Mouse (Mus musculus) layer of hippocampus, postnatal 10 days (tissue): ENCODE data around the gene Nanos1. TPM values are rescaled to one million over a fixed set of nuclear protein-coding genes. Genes with fewer than 3 reads are reported as not detected.

ENCODE experiments used
- DNase-seq, 2 experiments: peaks; one replicate each; pipeline ENCODE4 v3.0.0; 2021; ENCODE audit warnings: low spot score in 2 of 2
- long read RNA-seq: library from polyadenylated mRNA; stranded (forward); transcript quantifications from one replicate; pipeline ENCODE4 v2.0.0, GENCODE M21; 2023
- total RNA-seq, 2 experiments: library from RNA; stranded (reverse); gene quantifications; 2 replicates each; pipeline ENCODE4 v1.2.3; 2021

The Nanos1 gene
- 10 to 100 TPM; 19.6 to 20.9 TPM for total RNA-seq
- long read RNA-seq, transcript Nanos1-201 (1 exons, 3,928 nt), result major isoform, 19 of 19 reads
- long read RNA-seq, partial matches to known transcripts, result 0 of 19 reads
- long read RNA-seq, other reads (novel, unspliced or antisense), result 0 of 19 reads

DNA sequence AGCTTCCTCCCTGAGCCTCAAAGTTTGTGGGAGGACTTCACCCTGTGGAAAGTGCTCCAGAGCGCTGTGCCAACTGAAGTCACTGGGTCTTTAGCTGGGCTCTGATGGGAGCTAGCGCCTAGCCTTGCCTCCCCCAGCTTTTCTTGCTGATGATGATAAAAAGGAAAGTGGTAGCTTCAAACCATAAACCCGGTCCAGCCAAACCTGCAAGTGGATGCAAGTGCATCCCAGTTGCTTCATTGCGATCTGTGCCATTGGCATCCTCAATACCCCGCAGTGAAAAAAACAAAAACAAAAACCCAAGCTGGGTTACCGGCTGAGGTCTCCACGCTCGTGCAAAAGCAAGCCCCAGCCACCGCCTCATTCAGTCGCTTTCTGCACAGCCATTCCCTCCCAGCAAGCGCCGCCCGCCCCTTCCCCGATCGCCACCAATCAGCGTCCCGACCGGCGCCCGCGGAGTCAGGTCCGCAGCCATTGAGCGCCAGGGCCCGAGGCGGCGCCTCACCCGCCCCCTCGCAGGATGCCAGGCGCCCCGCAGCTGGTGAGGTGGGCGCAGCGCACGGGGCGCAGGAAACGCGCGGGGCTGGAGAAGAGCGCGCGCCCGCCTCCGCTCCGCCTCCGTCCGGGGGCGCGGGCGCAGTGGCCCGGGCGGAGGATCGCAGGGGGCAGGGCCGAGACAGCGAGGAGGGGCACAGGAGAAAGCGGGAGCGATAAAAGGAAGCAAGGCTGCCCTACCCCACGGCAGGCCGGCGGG lies at the start of gene Nanos1:
Gene Nanos1 (plus strand): TSS at position 550 of the 754 bp plus-strand sequence.
- peak; percentile 88 to 93 for DNase-seq

GRCm38 (mm10) chr19:60709193-60709900 lies 46.4 kb upstream of the Nanos1 start:
- no peak for DNase-seq

DNA sequence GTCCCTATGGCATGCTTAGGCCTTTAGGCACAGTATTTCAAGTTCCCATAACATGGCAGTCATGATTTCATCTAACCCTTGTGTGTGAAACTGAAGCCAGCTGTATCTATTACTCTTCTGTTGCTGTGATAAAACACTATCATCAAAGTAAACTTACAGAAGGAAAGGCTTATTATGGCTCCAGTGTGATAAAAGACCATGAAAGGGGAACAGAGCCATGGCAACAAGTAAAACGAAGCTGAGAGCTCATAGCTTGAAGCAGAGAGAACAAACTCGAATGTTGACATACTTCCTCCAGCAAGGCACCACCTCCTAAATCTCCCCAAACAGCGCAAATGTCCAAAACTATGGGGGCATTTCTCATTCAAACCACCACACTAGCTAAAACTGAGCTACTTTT lies 45.6 kb upstream of the Nanos1 start:
- DNase-seq, result no peak

GRCm38 (mm10) chr19:60712577-60712976 lies 43.2 kb upstream of the Nanos1 start:
- no peak for DNase-seq

- DNase-seq, result no peak
Measured at GRCm38 (mm10) chr19:60716381-60716780, 39.4 kb upstream of the Nanos1 start.

DNA sequence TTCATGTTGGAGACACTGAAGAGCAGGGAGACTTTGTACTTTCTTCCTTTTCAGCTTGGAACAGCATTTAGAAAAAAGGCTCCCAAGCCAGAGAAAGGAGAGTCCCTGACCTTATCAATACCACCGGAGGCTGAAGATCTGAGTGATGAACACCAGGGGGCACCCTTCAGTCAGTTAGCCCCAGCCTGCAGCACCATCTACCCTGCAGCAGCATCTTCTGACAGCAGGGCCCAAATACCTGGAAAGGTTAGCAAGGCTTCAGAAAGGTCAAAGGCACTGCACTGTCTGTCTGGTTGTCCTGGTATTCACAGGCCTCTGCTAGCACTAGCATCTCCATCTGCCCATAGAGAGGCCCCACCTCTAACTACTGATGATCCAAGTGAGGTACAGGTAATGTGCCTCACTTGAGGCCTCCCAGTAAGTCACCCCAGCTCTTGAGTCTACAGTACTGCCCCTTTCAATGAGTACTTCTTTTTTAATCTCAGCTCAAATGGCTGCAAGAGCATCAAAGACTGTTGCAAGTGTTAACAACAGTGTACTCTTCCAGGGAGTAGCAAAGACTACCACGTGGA lies 25.4 kb upstream of the Nanos1 start:
- peak; percentile 31 to 49 for DNase-seq

GRCm38 (mm10) chr19:60731299-60731698 lies 24.5 kb upstream of the Nanos1 start:
- no peak for DNase-seq

DNA sequence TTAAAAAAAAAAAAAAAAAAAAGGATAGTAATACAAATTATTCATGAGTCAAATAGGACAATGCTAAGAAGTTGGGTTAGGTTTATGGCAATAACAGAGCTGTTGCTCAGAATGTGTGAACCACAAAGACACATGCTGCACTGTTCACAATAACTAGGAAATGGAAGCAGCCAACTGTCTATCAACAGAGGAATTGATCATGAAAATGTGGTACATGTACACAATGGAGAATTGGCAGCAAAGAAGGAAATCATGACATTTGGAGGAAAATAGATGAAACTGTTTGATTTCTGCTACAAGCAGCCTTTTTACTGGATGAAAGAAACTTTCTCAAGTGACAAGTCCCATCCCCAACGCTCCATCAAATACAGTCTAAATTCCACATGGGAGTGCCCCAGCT lies 23.8 kb upstream of the Nanos1 start:
- DNase-seq, result no peak

GRCm38 (mm10) chr19:60740560-60740959 lies 15.2 kb upstream of the Nanos1 start:
- DNase-seq, result no peak

DNA sequence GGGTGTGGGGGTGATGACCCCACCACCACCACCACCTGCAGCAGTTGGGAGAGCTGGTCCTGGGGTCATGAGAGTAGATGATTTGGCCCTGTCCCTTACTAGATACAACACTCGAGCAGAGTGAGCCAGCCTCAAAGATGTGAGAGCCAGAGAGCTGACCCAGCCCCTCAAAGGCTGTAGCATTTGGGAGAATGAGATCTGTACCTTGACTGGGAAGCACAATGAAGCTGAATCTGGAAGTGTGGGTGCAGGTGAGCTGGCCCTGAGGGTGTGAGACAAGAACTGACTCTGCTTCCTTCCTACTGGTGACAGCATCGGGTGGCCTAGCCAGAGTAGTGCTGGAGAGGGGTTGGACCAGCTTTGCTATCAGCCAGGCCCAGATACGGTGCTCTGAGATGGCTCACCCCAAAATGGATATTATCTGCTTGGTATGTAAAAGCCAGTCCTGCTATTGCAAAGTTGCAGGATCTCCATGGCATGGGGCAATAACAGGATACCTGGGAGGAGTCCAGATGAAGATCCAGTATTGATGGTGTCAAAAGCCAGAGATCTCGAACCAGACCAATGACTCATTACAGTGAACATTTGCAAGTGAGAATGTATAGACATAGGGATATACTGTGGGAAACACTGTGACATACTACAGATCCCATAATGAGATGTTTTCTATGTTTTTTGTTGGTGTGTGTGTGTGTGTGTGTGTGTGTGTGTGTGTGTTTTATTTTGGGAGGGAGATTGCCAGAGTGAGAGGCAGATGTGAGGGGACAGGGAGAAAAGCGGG lies 11.8 kb upstream of the Nanos1 start:
- no peak for DNase-seq

GRCm38 (mm10) chr19:60747801-60748200 lies 8.0 kb upstream of the Nanos1 start:
- DNase-seq, result no peak

- peak; percentile 46 to 64 for DNase-seq
Measured at GRCm38 (mm10) chr19:60756192-60757098, 658 bp downstream of the Nanos1 start.

- DNase-seq, result no peak
Measured at GRCm38 (mm10) chr19:60757099-60757785, 1.5 kb downstream of the Nanos1 start.

DNA sequence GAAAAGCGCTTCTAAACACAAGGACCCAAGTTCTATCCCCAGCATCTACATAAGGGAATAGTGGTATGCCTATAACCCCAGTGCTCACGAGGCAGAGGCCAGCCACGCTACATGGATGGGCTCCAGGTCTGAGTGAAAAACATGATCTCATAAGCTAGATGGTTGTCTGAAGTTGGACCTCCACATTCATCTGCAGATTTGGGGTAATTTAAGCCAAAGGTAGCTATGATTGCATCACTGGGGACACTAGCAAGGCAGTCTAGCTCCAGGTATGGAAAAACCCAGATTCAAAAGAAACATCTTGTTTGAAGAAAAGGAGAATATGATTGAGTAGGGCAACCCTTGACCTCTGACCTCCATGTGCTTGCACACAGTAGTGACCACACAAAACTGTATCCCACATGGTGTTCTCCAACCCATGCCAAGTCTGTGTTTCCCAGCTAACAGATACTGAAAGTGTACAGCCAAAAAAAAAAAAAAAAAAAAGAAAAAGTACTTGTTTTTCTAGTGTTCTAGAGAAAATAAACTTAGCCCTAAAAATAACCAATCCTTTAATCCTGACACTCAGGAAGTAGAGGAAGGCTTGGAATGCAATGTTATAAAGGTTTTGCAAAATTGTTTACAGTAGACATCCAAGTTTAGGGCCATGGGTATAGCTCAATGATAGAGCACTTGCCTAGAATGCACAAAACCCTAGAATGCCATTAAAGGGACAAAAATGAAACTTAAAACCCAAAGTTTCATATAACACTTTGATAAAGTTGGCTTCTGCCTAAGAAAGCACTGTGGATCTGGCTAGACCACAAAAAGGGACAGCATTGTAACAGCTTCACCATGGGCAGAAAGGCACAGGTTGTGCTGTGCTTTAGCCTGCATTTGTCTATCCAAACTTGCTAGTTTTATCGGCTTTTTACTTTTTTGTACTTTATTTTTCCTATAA lies 3.4 kb downstream of the Nanos1 start:
- DNase-seq, result no peak

DNA sequence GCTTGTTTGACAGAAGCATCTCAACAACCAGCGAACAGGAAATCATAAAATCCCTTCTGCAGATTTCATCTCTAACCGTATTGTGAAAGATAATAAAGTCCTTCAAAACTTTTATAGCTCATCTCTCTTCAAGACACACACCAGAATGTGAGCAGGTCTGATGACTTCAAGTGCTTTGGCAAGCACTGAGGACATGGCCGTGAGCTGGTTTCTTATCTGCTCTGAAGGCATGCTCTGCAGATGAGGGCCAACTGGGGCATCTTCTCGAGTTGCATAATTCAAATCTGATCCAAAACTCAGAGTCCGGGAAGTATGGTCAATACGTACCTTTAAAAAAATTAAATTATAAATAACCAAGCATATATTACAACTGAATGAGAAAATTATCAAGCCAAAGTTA lies 17.6 kb downstream of the Nanos1 start:
- DNase-seq, result no peak

DNA sequence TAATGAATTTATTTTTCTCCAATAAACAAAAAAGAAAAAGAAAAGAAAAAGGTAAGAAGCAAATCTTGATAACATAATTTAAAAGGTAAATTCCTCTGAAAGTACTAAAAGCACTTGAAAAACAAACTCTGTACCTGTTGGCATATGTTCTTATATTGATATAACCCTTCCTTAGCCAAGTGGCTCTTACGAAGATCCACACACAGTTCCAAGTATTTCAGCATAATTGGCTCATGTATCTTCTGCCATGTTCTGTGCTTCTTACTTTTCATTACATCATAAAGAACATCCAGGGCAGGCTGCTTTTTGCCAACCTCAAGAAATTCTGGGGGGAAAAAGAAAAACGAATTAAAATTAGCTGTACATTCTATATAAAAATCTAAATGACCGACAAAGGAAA lies 26.2 kb downstream of the Nanos1 start:
- no peak for DNase-seq

DNA sequence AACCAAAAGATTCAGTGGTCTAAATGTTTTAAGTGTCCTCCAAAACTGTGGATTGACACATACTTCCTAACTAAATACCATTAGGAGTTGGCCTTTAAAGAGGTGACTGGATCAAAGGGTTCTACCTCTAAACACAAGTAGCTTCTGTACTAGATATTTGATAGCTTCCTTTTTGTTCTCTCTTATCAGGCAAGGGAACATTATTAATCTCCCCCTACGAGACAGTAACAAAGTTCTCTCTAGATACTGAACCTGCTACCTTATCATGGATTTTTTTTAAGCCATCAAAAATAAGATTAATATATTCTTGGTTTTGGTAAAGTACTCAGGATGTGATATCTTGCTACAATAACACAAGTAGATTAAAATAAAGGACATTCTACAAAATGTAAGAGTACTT lies 28.9 kb downstream of the Nanos1 start:
- DNase-seq, result no peak

DNA sequence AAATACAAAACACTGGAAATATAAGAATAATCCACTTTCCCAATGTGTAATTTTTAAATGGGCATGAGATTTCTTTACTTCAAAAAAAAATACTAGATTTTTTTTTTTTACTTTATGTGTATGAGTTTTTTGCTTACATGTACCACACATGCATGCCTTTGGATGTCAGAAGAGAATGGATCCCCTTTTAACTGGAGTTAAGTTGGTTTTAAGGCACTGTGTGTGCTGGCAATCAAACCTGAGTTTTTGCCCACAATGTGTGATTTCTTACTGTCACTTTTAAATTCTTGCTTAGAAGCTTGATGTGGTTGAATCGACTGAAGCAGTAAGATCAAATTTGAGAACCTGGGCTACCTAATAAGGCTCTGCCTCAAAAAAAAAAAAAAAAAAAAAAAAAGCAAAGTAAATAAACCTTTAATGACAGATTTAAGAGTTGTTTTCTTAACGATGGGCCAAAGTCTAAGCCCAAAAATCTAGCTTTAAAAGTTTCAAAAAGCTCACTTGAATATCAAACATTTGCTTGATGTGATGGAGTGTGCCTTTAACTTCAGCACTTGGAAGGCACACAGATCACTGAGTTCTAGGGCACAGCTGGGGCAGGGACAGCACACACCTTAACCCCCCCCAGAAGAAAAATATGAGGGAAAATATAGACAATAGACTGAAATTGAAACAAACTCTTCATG lies 31.8 kb downstream of the Nanos1 start:
- no peak for DNase-seq
